Mouse (Mus musculus) forebrain, embryonic 16.5 days (tissue): ENCODE measurements around the gene Skint5. TPM values are rescaled to one million over a fixed set of nuclear protein-coding genes. Genes with fewer than 3 reads are reported as not detected.
"Not testable (repeated sequence)": the region's sequence is repeated elsewhere in the genome, so short reads cannot be mapped to it uniquely, and the experiment has no call there.

Source experiments
- ATAC-seq: fragments of 200-750 bp; cut with Nextera tagmentation; 2 replicates; pipeline ENCODE4 v1.8.0; 2017; ENCODE audit warnings: mild to moderate bottlenecking, moderate library complexity
- H3K27ac ChIP-seq: fragments of 300-500 bp; sonication (generic); 2 replicates; pipeline ENCODE4 v1.5.1; 2014; ENCODE audit warnings: low read length, control low read depth
- H3K27me3 ChIP-seq: fragments of 300-500 bp; sonication (generic); replicated peaks from 2 replicates; pipeline ENCODE4 v1.6.1; 2014; ENCODE audit warnings: low read length; ENCODE audit not compliant: control insufficient read depth, insufficient read depth
- H3K36me3 ChIP-seq: fragments of 300-500 bp; sonication (generic); 2 replicates; pipeline ENCODE4 v1.6.1; 2014; ENCODE audit not compliant: control insufficient read depth, insufficient read depth
- H3K4me1 ChIP-seq: fragments of 300-500 bp; sonication (generic); replicated peaks from 2 replicates; pipeline ENCODE4 v1.6.1; 2014; ENCODE audit warnings: low read length; ENCODE audit not compliant: control insufficient read depth, insufficient read depth
- H3K4me2 ChIP-seq: fragments of 300-500 bp; sonication (generic); 2 replicates; pipeline ENCODE4 v1.6.1; 2014; ENCODE audit warnings: mild to moderate bottlenecking, low read length, control low read depth
- H3K4me3 ChIP-seq: fragments of 300-500 bp; sonication (generic); replicated peaks from 2 replicates; pipeline ENCODE4 v1.5.1; 2014; ENCODE audit warnings: mild to moderate bottlenecking, low read length, control low read depth
- H3K9ac ChIP-seq: fragments of 300-500 bp; sonication (generic); replicated peaks from 2 replicates; pipeline ENCODE4 v1.6.1; 2014; ENCODE audit warnings: low read depth, low read length, control low read depth
- H3K9me3 ChIP-seq: fragments of 300-500 bp; sonication (generic); 2 replicates; pipeline ENCODE4 v1.6.1; 2016; ENCODE audit warnings: low read length; ENCODE audit not compliant: control insufficient read depth
- WGBS: fragments of 180-500 bp; shearing (Covaris S2); extraction: QIAGEN DNeasy Blood & Tissue Kit; methylation state at CpG from one replicate; pipeline ENCODE4 v1.1.7; 2014; 5-methylcytosine and 5-hydroxymethylcytosine counted together
- polyA plus RNA-seq: library from polyadenylated mRNA; unstranded; fragments of >200 nt; fragmentation: Nextera tagmentation; extraction: Ambion mirVana; gene quantifications from 2 replicates; pipeline ENCODE4 v1.2.1, GENCODE M21; 2015

Gene Skint5
- polyA plus RNA-seq: not detected in 2 replicates

- no peak for ATAC-seq
- no peaks in the 10 kb centered on the region for H3K4me1 ChIP-seq
- 89% methylated on average over 3 of the region's 3 CpGs for WGBS
- H3K9ac ChIP-seq: no peak within 1 kb of the TSS
- H3K36me3 ChIP-seq: no peaks in the 10 kb centered on the region
- H3K27ac ChIP-seq: no peak within 1 kb of the TSS
- no peak within 1 kb of the TSS for H3K4me3 ChIP-seq
- H3K27me3 ChIP-seq: no peaks in the 10 kb centered on the region
- H3K9me3 ChIP-seq: peaks cover 3% of the 10 kb centered on the region; the same call in 1 of the 2 replicates
- H3K4me2 ChIP-seq: no peak within 1 kb of the TSS
Observed at GRCm38 (mm10) chr4:113999403-113999802, at the start of gene Skint5. TSS of gene Skint5 (minus strand) at chr4:113999503.

DNA sequence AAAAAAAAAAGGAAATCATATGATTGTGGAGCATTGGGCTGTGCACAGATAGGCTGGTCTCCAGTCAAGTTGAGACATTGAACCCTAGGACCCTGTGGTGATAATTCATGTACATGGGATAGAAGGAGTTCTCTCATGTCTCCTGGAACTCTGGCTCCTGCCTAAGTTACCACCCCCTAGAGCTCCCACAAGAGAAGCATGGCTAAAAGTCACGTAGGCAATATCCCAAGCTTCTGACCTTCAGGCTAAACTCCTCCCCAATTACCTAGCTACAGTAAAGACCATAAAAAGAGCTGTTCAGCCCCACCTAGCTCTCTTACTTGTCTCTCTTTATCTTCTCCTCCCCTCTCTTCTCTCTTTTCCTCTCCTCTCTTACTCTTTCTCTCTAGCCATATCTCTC is 42.0 kb downstream of the Skint5 start:
- Histone ChIP-seq H3K27ac (no peak overlapping the region), H3K9me3 (peaks cover 7% of the 10 kb centered on the region; the same call in 1 of the 2 replicates), H3K36me3 (no peaks in the 10 kb centered on the region), H3K4me2 (no peak overlapping the region), H3K9ac (no peak overlapping the region), H3K4me3 (no peak overlapping the region), H3K27me3 (no peaks in the 10 kb centered on the region), H3K4me1 (no peaks in the 10 kb centered on the region)
- 82% methylated on average over 1 of the region's 1 CpGs for WGBS
- ATAC-seq: no peak

GRCm38 (mm10) chr4:113764182-113764581 is 235.1 kb downstream of the Skint5 start:
- H3K27ac ChIP-seq: no peak overlapping the region
- no peaks in the 10 kb centered on the region for H3K36me3 ChIP-seq
- 52% methylated on average over 1 of the region's 1 CpGs for WGBS
- no peak overlapping the region for H3K4me3 ChIP-seq
- no peaks in the 10 kb centered on the region for H3K4me1 ChIP-seq
- H3K9ac ChIP-seq: no peak overlapping the region
- no peak overlapping the region for H3K4me2 ChIP-seq
- no peak for ATAC-seq
- no peaks in the 10 kb centered on the region for H3K27me3 ChIP-seq
- H3K9me3 ChIP-seq: no peaks in the 10 kb centered on the region

- Histone ChIP-seq H3K4me1 (no peaks in the 10 kb centered on the region), H3K4me3 (no peak overlapping the region), H3K9ac (no peak overlapping the region), H3K27ac (no peak overlapping the region), H3K9me3 (no peaks in the 10 kb centered on the region), H3K36me3 (no peaks in the 10 kb centered on the region), H3K27me3 (no peaks in the 10 kb centered on the region), H3K4me2 (no peak overlapping the region)
- WGBS: 70% methylated on average over 1 of the region's 1 CpGs
- no peak for ATAC-seq
Observed at GRCm38 (mm10) chr4:113763684-113764083, 235.6 kb downstream of the Skint5 start.

DNA sequence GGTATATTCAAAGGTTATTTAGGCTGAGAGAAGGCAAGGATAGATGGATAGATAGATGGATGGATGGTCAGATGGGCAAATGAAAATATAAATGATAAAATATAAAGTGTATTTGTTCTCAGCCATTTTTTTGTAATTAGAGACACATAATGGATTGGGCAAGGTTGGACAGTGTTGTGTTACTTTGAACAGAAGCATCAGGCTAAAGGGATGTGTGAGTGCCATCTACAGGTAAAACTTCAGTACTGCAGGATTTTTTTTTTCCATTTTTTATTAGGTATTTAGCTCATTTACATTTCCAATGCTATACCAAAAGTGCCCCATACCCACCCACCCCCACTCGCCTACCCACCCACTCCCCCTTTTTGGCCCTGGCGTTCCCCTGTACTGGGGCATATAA is 551.1 kb downstream of the Skint5 start:
- not testable (repeated sequence) for H3K4me1 ChIP-seq, H3K4me2 ChIP-seq, H3K27me3 ChIP-seq, H3K36me3 ChIP-seq, H3K27ac ChIP-seq, H3K4me3 ChIP-seq, ATAC-seq, H3K9ac ChIP-seq
- H3K9me3 ChIP-seq: peaks cover 14% of the 10 kb centered on the region
- WGBS: 45% methylated on average over 2 of the region's 2 CpGs

Other genes starting within 250 kb of the Skint5 start
- not detected in 2 replicates for gene Skint11, start 163.9 kb upstream of the Skint5 start, polyA plus RNA-seq